Mouse (Mus musculus) heart, adult 11 months (tissue): ENCODE measurements around the gene Dlst.

ENCODE experiments used
- DNase-seq: peaks from one replicate; pipeline ENCODE4 v3.0.0; 2022

Gene Dlst

GRCm38 (mm10) chr12:85182898-85183297 lies 72.3 kb downstream of the Dlst start:
- DNase-seq, result no peak

DNA sequence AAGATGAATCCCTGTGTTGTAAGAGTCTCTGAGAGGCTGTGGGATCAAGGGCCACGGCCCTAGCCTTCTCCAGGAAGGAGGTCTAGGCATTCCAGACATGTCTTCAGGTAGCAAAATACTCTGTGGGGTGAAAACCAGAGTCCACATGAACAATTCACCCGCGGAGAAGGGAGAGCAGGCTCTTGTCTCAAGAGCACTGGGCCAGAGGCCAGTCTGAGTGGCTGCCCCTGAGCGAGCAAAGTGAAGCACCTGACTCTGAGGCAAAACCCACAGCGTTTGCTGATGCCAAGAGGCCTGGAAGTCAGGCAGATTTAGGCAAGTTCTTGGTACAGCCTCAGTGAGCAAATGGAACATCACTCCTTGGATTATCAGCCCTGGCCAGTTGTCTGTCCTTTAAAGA lies 73.5 kb downstream of the Dlst start:
- no peak for DNase-seq
